Mouse (Mus musculus): ENCODE measurements around the gene Olfr1393. TPM values are rescaled to one million over a fixed set of nuclear protein-coding genes. Genes with fewer than 3 reads are reported as not detected.

Gene Olfr1393
- polyA plus RNA-seq, 1 experiment from 2014 or later, result not detected

Other genes with a start within 250 kb of the Olfr1393 start
- 0.10 and 0.25 TPM in 2 replicates for gene 9930111J21Rik2, start 227.1 kb upstream of the Olfr1393 start, polyA plus RNA-seq (2014; fragmentation: Nextera tagmentation; extraction: Ambion mirVana)
- gene Tgtp2, start 214.1 kb upstream of the Olfr1393 start, polyA plus RNA-seq (2014; fragmentation: Nextera tagmentation; extraction: Ambion mirVana), result not detected in 2 replicates
- 0.56 and 1.2 TPM in 2 replicates for gene Ifi47, start 201.7 kb upstream of the Olfr1393 start, polyA plus RNA-seq (2014; fragmentation: Nextera tagmentation; extraction: Ambion mirVana)
- not detected in 2 replicates for gene Olfr1396, start 163.4 kb upstream of the Olfr1393 start, polyA plus RNA-seq (2014; fragmentation: Nextera tagmentation; extraction: Ambion mirVana)
- gene Olfr1395, start 136.0 kb upstream of the Olfr1393 start, polyA plus RNA-seq (2014; fragmentation: Nextera tagmentation; extraction: Ambion mirVana), result not detected in 2 replicates
- gene Olfr1394, start 123.9 kb upstream of the Olfr1393 start, polyA plus RNA-seq (2014; fragmentation: Nextera tagmentation; extraction: Ambion mirVana), result not detected in 2 replicates
- gene Btnl9, start 91.1 kb upstream of the Olfr1393 start, polyA plus RNA-seq (2014; fragmentation: Nextera tagmentation; extraction: Ambion mirVana), result 0.15 and 0.77 TPM in 2 replicates
- gene Zfp62, start 75.0 kb upstream of the Olfr1393 start, polyA plus RNA-seq (2014; fragmentation: Nextera tagmentation; extraction: Ambion mirVana), result 64.0 and 66.1 TPM in 2 replicates
- 26.4 and 32.8 TPM in 2 replicates for gene Mgat1, start 34.1 kb upstream of the Olfr1393 start, polyA plus RNA-seq (2014; fragmentation: Nextera tagmentation; extraction: Ambion mirVana)
- not detected in 2 replicates for gene Olfr1392, start 7.0 kb downstream of the Olfr1393 start, polyA plus RNA-seq (2014; fragmentation: Nextera tagmentation; extraction: Ambion mirVana)
- gene Olfr10, start 26.4 kb downstream of the Olfr1393 start, polyA plus RNA-seq (2014; fragmentation: Nextera tagmentation; extraction: Ambion mirVana), result not detected in 2 replicates
- not detected in 2 replicates for gene Olfr1391, start 44.4 kb downstream of the Olfr1393 start, polyA plus RNA-seq (2014; fragmentation: Nextera tagmentation; extraction: Ambion mirVana)
- not detected in 2 replicates for gene Olfr1390, start 56.9 kb downstream of the Olfr1393 start, polyA plus RNA-seq (2014; fragmentation: Nextera tagmentation; extraction: Ambion mirVana)
- gene Olfr1389, start 144.8 kb downstream of the Olfr1393 start, polyA plus RNA-seq (2014; fragmentation: Nextera tagmentation; extraction: Ambion mirVana), result not detected in 2 replicates
- gene Olfr1388, start 158.3 kb downstream of the Olfr1393 start, polyA plus RNA-seq (2014; fragmentation: Nextera tagmentation; extraction: Ambion mirVana), result 0.22 and 0.38 TPM in 2 replicates
- not detected in 2 replicates for gene Olfr1387, start 177.0 kb downstream of the Olfr1393 start, polyA plus RNA-seq (2014; fragmentation: Nextera tagmentation; extraction: Ambion mirVana)
- gene Olfr1386, start 186.7 kb downstream of the Olfr1393 start, polyA plus RNA-seq (2014; fragmentation: Nextera tagmentation; extraction: Ambion mirVana), result not detected in 2 replicates
- not detected in 2 replicates for gene Olfr1385, start 210.8 kb downstream of the Olfr1393 start, polyA plus RNA-seq (2014; fragmentation: Nextera tagmentation; extraction: Ambion mirVana)
- gene Olfr1384, start 228.4 kb downstream of the Olfr1393 start, polyA plus RNA-seq (2014; fragmentation: Nextera tagmentation; extraction: Ambion mirVana), result not detected in 2 replicates
- not detected in 2 replicates for gene Olfr1383, start 241.3 kb downstream of the Olfr1393 start, polyA plus RNA-seq (2014; fragmentation: Nextera tagmentation; extraction: Ambion mirVana)
- gene Olfr1382, start 249.9 kb downstream of the Olfr1393 start, polyA plus RNA-seq (2014; fragmentation: Nextera tagmentation; extraction: Ambion mirVana), result not detected in 2 replicates

Data from embryonic facial prominence, embryonic 11.5 days (tissue).